Comparison of ENCODE assay signal across 8 mouse cellular contexts in genomic region chr7:39487159-39487853, GRCm38 (mm10). TPM values are rescaled to one million over a fixed set of nuclear protein-coding genes. Genes with fewer than 3 reads are reported as not detected.
DNase-seq lines count a peak whose midpoint lies in the region; ATAC-seq and TF ChIP-seq lines count a peak whose summit lies in the region.

No protein-coding gene starts in this region.

- no peak for TF ChIP-seq CTCF in gastrocnemius, adult 2 months (IDR thresholded peaks at IDR 0.05)
- TF ChIP-seq CTCF in small intestine, adult 2 months (IDR thresholded peaks at IDR 0.05; ENCODE audit: extremely low read depth, insufficient read length, insufficient replicate concordance, low read depth, low read length), result no peak

- H3K9ac ChIP-seq in embryonic facial prominence, embryonic 14.5 days (ENCODE audit: low read depth, low read length), result peak overlapping the region; percentile 71
- peak overlapping the region; percentile 67 for H3K9ac ChIP-seq in intestine, embryonic 16.5 days (ENCODE audit: low read depth, low read length)

- no peak overlapping the region for H3K27ac ChIP-seq in gastrocnemius, adult 2 months
- H3K27ac ChIP-seq in embryonic facial prominence, embryonic 14.5 days (replicated peaks; ENCODE audit: low read depth, low read length), result no peak overlapping the region
- H3K27ac ChIP-seq in intestine, embryonic 16.5 days (ENCODE audit: low read length), result no peak overlapping the region
- H3K27ac ChIP-seq in small intestine, adult 2 months (ENCODE audit: insufficient read depth, low read depth, low read length), result no peak overlapping the region

- intact Hi-C loops in gastrocnemius, adult 2 months (cut with DNase I), result no loop called here

- H3K4me1 ChIP-seq in embryonic facial prominence, embryonic 14.5 days (ENCODE audit: control insufficient read depth, insufficient read depth, low read length), result no peaks in the 10 kb centered on the region
- no peaks in the 10 kb centered on the region for H3K4me1 ChIP-seq in intestine, embryonic 16.5 days (ENCODE audit: control insufficient read depth, insufficient read depth, low read length)
- no peaks in the 10 kb centered on the region for H3K4me1 ChIP-seq in small intestine, adult 2 months (ENCODE audit: control insufficient read depth, insufficient read depth, insufficient read length, low read length)

- peak overlapping the region; percentile 51 for H3K4me3 ChIP-seq in gastrocnemius, adult 2 months
- H3K4me3 ChIP-seq in embryonic facial prominence, embryonic 14.5 days (ENCODE audit: low read depth, low read length), result peak overlapping the region; percentile 53
- H3K4me3 ChIP-seq in intestine, embryonic 16.5 days (ENCODE audit: low read length), result peak overlapping the region; percentile 53
- peak overlapping the region; percentile 58 for H3K4me3 ChIP-seq in small intestine, adult 2 months (ENCODE audit: low read depth, low read length)

- H3K36me3 ChIP-seq in embryonic facial prominence, embryonic 14.5 days (ENCODE audit: control insufficient read depth, insufficient read depth, low read length), result no peaks in the 10 kb centered on the region
- H3K36me3 ChIP-seq in intestine, embryonic 16.5 days (ENCODE audit: control insufficient read depth, insufficient read depth, low read length), result no peaks in the 10 kb centered on the region
- H3K36me3 ChIP-seq in small intestine, adult 2 months (ENCODE audit: control insufficient read depth, insufficient read depth, low read length), result no peaks in the 10 kb centered on the region

- no peak for DNase-seq in gastrocnemius, adult 2 months
- DNase-seq in gastrocnemius, adult 8-10 months (ENCODE audit: low spot score in 2 of 2), result no peak
- DNase-seq in adrenal gland, postnatal 36 days, result peak; percentile 1 to 2
- DNase-seq in embryonic facial prominence, embryonic 14.5 days (ENCODE audit: low spot score), result peak; percentile 67
- DNase-seq in lung, postnatal 25 days (ENCODE audit: low spot score), result peak; percentile 26
- DNase-seq in gastrocnemius, postnatal 4 days (ENCODE audit: low spot score in 2 of 2), result no peak

- no peaks in the 10 kb centered on the region for H3K9me3 ChIP-seq in embryonic facial prominence, embryonic 14.5 days (ENCODE audit: control insufficient read depth, low read length)
- no peaks in the 10 kb centered on the region for H3K9me3 ChIP-seq in intestine, embryonic 16.5 days (ENCODE audit: control insufficient read depth, low read length)

- TF ChIP-seq POLR2A in small intestine, adult 2 months (IDR thresholded peaks at IDR 0.05; ENCODE audit: low read depth, low read length), result no peak

- WGBS in embryonic facial prominence, embryonic 14.5 days, result 17% methylated on average over 20 of the region's 23 CpGs
- WGBS in intestine, embryonic 16.5 days, result 16% methylated on average over 23 of the region's 23 CpGs
- WGBS in small intestine, adult 2 months, result 14% methylated on average over 23 of the region's 23 CpGs

- no peaks in the 10 kb centered on the region for H3K27me3 ChIP-seq in embryonic facial prominence, embryonic 14.5 days (replicated peaks; ENCODE audit: control insufficient read depth, insufficient read depth, low read length)
- H3K27me3 ChIP-seq in intestine, embryonic 16.5 days (replicated peaks; ENCODE audit: control insufficient read depth, insufficient read depth, low read length), result no peaks in the 10 kb centered on the region
- H3K27me3 ChIP-seq in small intestine, adult 2 months (ENCODE audit: control insufficient read depth, insufficient read depth, low read length), result no peaks in the 10 kb centered on the region

- peak overlapping the region; percentile 71 for H3K4me2 ChIP-seq in embryonic facial prominence, embryonic 14.5 days (ENCODE audit: low read depth, low read length)
- peak overlapping the region; percentile 86 for H3K4me2 ChIP-seq in intestine, embryonic 16.5 days (ENCODE audit: low read depth, low read length)

- peak; percentile 84 for ATAC-seq in embryonic facial prominence, embryonic 14.5 days (ENCODE audit: low read depth)
- ATAC-seq in intestine, embryonic 16.5 days, result peak; percentile 68

RNA-seq across cellular contexts. Expression of gene Zfp619, which starts 30.3 kb away (rescaled TPM):
- total RNA-seq in gastrocnemius, adult 2 months (2021), result 1 to 10 TPM; 1.2 to 1.5 TPM
- total RNA-seq in gastrocnemius, adult 8-10 months (2022), result 1 to 10 TPM in 1 of 4 experiments, under 1 TPM in 3; 0.88 to 1.2 (median 0.97) TPM
- 1 to 10 TPM; 2.3 to 2.6 TPM for total RNA-seq in adrenal gland, postnatal 36 days (2021)
- polyA plus RNA-seq in embryonic facial prominence, embryonic 14.5 days (2014; fragmentation: Nextera tagmentation; extraction: Ambion mirVana), result 2.9 and 3.3 TPM in 2 replicates
- polyA plus RNA-seq in intestine, embryonic 16.5 days (2015; fragmentation: Nextera tagmentation; extraction: Ambion mirVana), result 0.81 and 0.95 TPM in 2 replicates
- 0.03 and 0.04 TPM in 2 replicates for polyA plus RNA-seq in small intestine, adult 2 months (2012; rRNA removed)
- 1 to 10 TPM; 2.7 to 2.8 TPM for total RNA-seq in gastrocnemius, postnatal 4 days (2021)

Comparison
In these comparisons a context has a peak if more than half of its experiments do, and no peak if none do; other contexts are left out.
1. DNase-seq: peak in adrenal gland, postnatal 36 days (2 of 2), embryonic facial prominence, embryonic 14.5 days (single experiment) and lung, postnatal 25 days (single experiment); none in gastrocnemius, adult 2 months (single experiment), gastrocnemius, adult 8-10 months (0 of 2) and gastrocnemius, postnatal 4 days (0 of 2).
2. Peak in every context shown above with its lines, with median percentiles within 50 percentile points of each other: H3K4me3 ChIP-seq.